Mouse (Mus musculus) MEL (cell line): ENCODE data around the gene Kctd10. TPM values are rescaled to one million over a fixed set of nuclear protein-coding genes. Genes with fewer than 3 reads are reported as not detected.

Experiments
- polyA plus RNA-seq, 2 experiments: library from polyadenylated mRNA; stranded (reverse) in 1 of 2; unstranded in 1 of 2; fragments of >175 nt in 1 of 2; fragments of >200 nt in 1 of 2; gene quantifications; 2 replicates each; pipeline versions ENCODE4 v1.2.1 to v1.2.4; 2012; ENCODE audit warnings: low replicate concordance in 2 of 2, low read depth in 1 of 2; ENCODE audit not compliant: insufficient read length in 2 of 2, insufficient read depth in 1 of 2, missing spikeins in 1 of 2
- total RNA-seq: library from RNA; depleted of rRNA; stranded (reverse); fragments of 300-350 nt; gene quantifications from 2 replicates; pipeline ENCODE4 v1.2.3, GENCODE M21; 2012; rRNA removed

Kctd10 gene
- total and polyA plus RNA-seq, 3 experiments = 42.2 to 47.8 TPM; not detected in 1

Other genes starting within 250 kb of the Kctd10 start
- 1.9 and 2.0 TPM in 2 replicates for gene Acacb, start 234.0 kb downstream of the Kctd10 start, total RNA-seq
- gene Acacb, start 234.0 kb downstream of the Kctd10 start, polyA plus RNA-seq = 1 to 10 TPM in 1 of 2 experiments, not detected in 1; 5.3 TPM
- gene Foxn4, start 106.7 kb downstream of the Kctd10 start, total RNA-seq = not detected in 2 replicates
- under 1 TPM in 1 of 2 experiments, not detected in 1; 0.07 TPM for gene Foxn4, start 106.7 kb downstream of the Kctd10 start, polyA plus RNA-seq
- 4.1 and 4.6 TPM in 2 replicates for gene Myo1h, start 91.3 kb downstream of the Kctd10 start, total RNA-seq
- gene Myo1h, start 91.3 kb downstream of the Kctd10 start, polyA plus RNA-seq = under 1 TPM in 1 of 2 experiments, not detected in 1; 0.33 TPM
- 19.8 and 21.8 TPM in 2 replicates for gene Ube3b, start 99 bp upstream of the Kctd10 start, total RNA-seq
- 100 to 1,000 TPM in 1 of 2 experiments, 10 to 100 TPM in 1; 45.4 to 150 TPM for gene Ube3b, start 99 bp upstream of the Kctd10 start, polyA plus RNA-seq
- 9.5 and 10.4 TPM in 2 replicates for gene Mmab, start 63.6 kb upstream of the Kctd10 start, total RNA-seq
- 10 to 100 TPM in 1 of 2 experiments, not detected in 1; 21.0 TPM for gene Mmab, start 63.6 kb upstream of the Kctd10 start, polyA plus RNA-seq
- gene Mvk, start 63.8 kb upstream of the Kctd10 start, total RNA-seq = 26.3 and 33.5 TPM in 2 replicates
- gene Mvk, start 63.8 kb upstream of the Kctd10 start, polyA plus RNA-seq = 10 to 100 TPM in 1 of 2 experiments, not detected in 1; 37.7 TPM
- gene Fam222a, start 187.5 kb upstream of the Kctd10 start, total RNA-seq = 0.23 and 0.27 TPM in 2 replicates
- under 1 TPM in 1 of 2 experiments, not detected in 1; 0.70 TPM for gene Fam222a, start 187.5 kb upstream of the Kctd10 start, polyA plus RNA-seq